Mouse (Mus musculus): ENCODE measurements around the gene Elmo1. TPM values are rescaled to one million over a fixed set of nuclear protein-coding genes. Genes with fewer than 3 reads are reported as not detected.

The Elmo1 gene
- polyA plus RNA-seq, 1 experiment = not detected

GRCm38 (mm10) chr13:20049654-20050053 is 40.7 kb upstream of the Elmo1 start:
- Histone ChIP-seq H3K4me3 (ENCODE audit: insufficient read depth, low read depth, low read length) (no peak overlapping the region), H3K4me1 (ENCODE audit: control insufficient read depth, insufficient read depth, low read length) (peaks cover 2% of the 10 kb centered on the region; the same call in 1 of the 2 replicates), H3K27ac (ENCODE audit: insufficient read depth, low read depth, low read length) (no peak overlapping the region)
- 80% methylated on average over 8 of the region's 8 CpGs for WGBS
- no peak for TF ChIP-seq CTCF (IDR thresholded peaks at IDR 0.05; ENCODE audit: insufficient read depth, low read depth, low read length)
- TF ChIP-seq POLR2A (IDR thresholded peaks at IDR 0.05; ENCODE audit: insufficient read depth, low read depth, low read length) = no peak

DNA sequence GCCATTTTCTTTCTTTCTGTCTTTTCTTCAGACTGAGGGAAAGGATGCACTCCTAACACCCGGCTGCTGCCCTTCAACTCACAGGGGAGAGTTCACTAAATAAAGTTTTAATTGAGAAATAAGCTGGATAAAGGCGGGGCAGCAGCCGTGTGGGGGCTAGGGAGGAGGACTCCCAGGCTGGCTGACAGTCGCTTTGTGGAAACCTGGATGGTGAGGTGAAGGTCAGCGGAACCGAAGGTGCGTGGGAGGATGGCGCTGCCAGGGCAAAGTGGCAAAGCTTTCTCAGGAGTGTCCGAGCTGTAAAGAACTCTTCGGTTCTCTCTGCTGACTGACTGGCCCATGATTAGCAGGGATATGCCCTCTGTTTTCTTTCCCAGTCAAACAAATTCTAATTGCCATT is 40.2 kb upstream of the Elmo1 start:
- TF ChIP-seq CTCF (IDR thresholded peaks at IDR 0.05; ENCODE audit: insufficient read depth, low read depth, low read length) (no peak), POLR2A (IDR thresholded peaks at IDR 0.05; ENCODE audit: insufficient read depth, low read depth, low read length) (no peak)
- Histone ChIP-seq H3K27ac (ENCODE audit: insufficient read depth, low read depth, low read length) (no peak overlapping the region), H3K4me3 (ENCODE audit: insufficient read depth, low read depth, low read length) (no peak overlapping the region), H3K4me1 (ENCODE audit: control insufficient read depth, insufficient read depth, low read length) (peaks cover 2% of the 10 kb centered on the region; the same call in 1 of the 2 replicates)
- 96% methylated on average over 10 of the region's 10 CpGs for WGBS

- Histone ChIP-seq H3K4me3 (ENCODE audit: insufficient read depth, low read depth, low read length) (no peak overlapping the region), H3K4me1 (ENCODE audit: control insufficient read depth, insufficient read depth, low read length) (no peaks in the 10 kb centered on the region), H3K27ac (ENCODE audit: insufficient read depth, low read depth, low read length) (no peak overlapping the region)
- WGBS = 94% methylated on average over 1 of the region's 1 CpGs
- TF ChIP-seq CTCF (IDR thresholded peaks at IDR 0.05; ENCODE audit: insufficient read depth, low read depth, low read length) = no peak
- TF ChIP-seq POLR2A (IDR thresholded peaks at IDR 0.05; ENCODE audit: insufficient read depth, low read depth, low read length) = no peak
These were observed 32.5 kb upstream of the Elmo1 start for GRCm38 (mm10) chr13:20057926-20058325.

DNA sequence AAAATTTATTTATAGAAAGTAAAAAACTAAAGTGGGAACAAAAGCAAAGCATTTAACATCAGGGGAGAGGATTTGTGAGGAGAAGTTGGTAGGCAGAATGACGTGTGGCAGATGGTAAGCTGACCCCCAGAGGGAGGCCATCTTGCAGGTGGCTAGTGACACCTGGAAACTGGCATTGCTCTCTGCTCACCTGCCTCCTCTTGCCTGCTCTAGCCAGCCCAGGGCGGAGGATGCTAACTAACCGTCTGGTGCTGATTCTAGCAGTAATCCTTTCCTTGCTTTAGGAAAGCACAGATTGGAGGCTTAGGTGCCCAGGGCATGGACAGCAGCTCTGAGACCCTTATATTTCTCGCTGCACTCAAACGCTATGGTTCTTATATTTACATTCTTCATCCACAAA is 29.4 kb upstream of the Elmo1 start:
- WGBS = 83% methylated on average over 5 of the region's 5 CpGs
- TF ChIP-seq POLR2A (IDR thresholded peaks at IDR 0.05; ENCODE audit: insufficient read depth, low read depth, low read length) (no peak), CTCF (IDR thresholded peaks at IDR 0.05; ENCODE audit: insufficient read depth, low read depth, low read length) (no peak)

GRCm38 (mm10) chr13:20063331-20063730 is 27.1 kb upstream of the Elmo1 start:
- Histone ChIP-seq H3K27ac (ENCODE audit: insufficient read depth, low read depth, low read length) (no peak overlapping the region), H3K4me3 (ENCODE audit: insufficient read depth, low read depth, low read length) (no peak overlapping the region), H3K4me1 (ENCODE audit: control insufficient read depth, insufficient read depth, low read length) (no peaks in the 10 kb centered on the region)
- TF ChIP-seq POLR2A (IDR thresholded peaks at IDR 0.05; ENCODE audit: insufficient read depth, low read depth, low read length) (no peak), CTCF (IDR thresholded peaks at IDR 0.05; ENCODE audit: insufficient read depth, low read depth, low read length) (no peak)
- WGBS = 83% methylated on average over 5 of the region's 5 CpGs

More for the DNA sequence above, 29.4 kb upstream of the Elmo1 start:
- no peak overlapping the region for H3K4me3 ChIP-seq (ENCODE audit: insufficient read depth, low read depth, low read length)
- H3K4me1 ChIP-seq (ENCODE audit: control insufficient read depth, insufficient read depth, low read length) = no peaks in the 10 kb centered on the region
- no peak overlapping the region for H3K27ac ChIP-seq (ENCODE audit: insufficient read depth, low read depth, low read length)

GRCm38 (mm10) chr13:20072043-20072442 is 18.4 kb upstream of the Elmo1 start:
- Histone ChIP-seq H3K27ac (ENCODE audit: insufficient read depth, low read depth, low read length) (no peak overlapping the region), H3K4me3 (ENCODE audit: insufficient read depth, low read depth, low read length) (no peak overlapping the region), H3K4me1 (ENCODE audit: control insufficient read depth, insufficient read depth, low read length) (no peaks in the 10 kb centered on the region)
- TF ChIP-seq POLR2A (IDR thresholded peaks at IDR 0.05; ENCODE audit: insufficient read depth, low read depth, low read length) (no peak), CTCF (IDR thresholded peaks at IDR 0.05; ENCODE audit: insufficient read depth, low read depth, low read length) (no peak)

DNA sequence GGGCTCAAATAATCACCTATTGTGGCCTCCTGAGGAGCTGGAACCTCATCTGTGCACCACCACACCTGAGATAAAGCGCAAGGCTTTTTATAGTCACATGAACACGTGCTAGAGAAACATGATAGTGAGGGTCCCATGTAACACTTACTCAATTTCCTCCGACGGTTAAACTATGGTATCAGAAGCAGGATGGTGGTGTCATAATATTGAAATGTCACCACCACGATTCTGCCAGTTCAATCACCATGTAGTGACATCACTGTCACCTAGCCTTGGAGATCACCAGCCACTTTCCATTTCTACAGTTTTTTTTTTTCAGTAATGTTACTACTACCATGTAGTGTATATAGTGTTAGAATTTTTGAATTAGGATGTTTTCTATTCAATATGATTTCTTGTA is 17.4 kb upstream of the Elmo1 start:
- H3K27ac ChIP-seq (ENCODE audit: insufficient read depth, low read depth, low read length) = no peak overlapping the region
- no peak for TF ChIP-seq POLR2A (IDR thresholded peaks at IDR 0.05; ENCODE audit: insufficient read depth, low read depth, low read length)
- TF ChIP-seq CTCF (IDR thresholded peaks at IDR 0.05; ENCODE audit: insufficient read depth, low read depth, low read length) = no peak
- H3K4me1 ChIP-seq (ENCODE audit: control insufficient read depth, insufficient read depth, low read length) = no peaks in the 10 kb centered on the region
- H3K4me3 ChIP-seq (ENCODE audit: insufficient read depth, low read depth, low read length) = no peak overlapping the region
- WGBS = 90% methylated on average over 5 of the region's 5 CpGs

- Histone ChIP-seq H3K4me3 (ENCODE audit: insufficient read depth, low read depth, low read length) (no peak overlapping the region), H3K27ac (ENCODE audit: insufficient read depth, low read depth, low read length) (no peak overlapping the region), H3K4me1 (ENCODE audit: control insufficient read depth, insufficient read depth, low read length) (no peaks in the 10 kb centered on the region)
- TF ChIP-seq POLR2A (IDR thresholded peaks at IDR 0.05; ENCODE audit: insufficient read depth, low read depth, low read length) = no peak
- no peak for TF ChIP-seq CTCF (IDR thresholded peaks at IDR 0.05; ENCODE audit: insufficient read depth, low read depth, low read length)
- 67% methylated on average over 1 of the region's 1 CpGs for WGBS
These were observed 13.9 kb upstream of the Elmo1 start for GRCm38 (mm10) chr13:20076521-20076920.

- 92% methylated on average over 3 of the region's 3 CpGs for WGBS
- Histone ChIP-seq H3K27ac (ENCODE audit: insufficient read depth, low read depth, low read length) (no peak overlapping the region), H3K4me1 (ENCODE audit: control insufficient read depth, insufficient read depth, low read length) (no peaks in the 10 kb centered on the region), H3K4me3 (ENCODE audit: insufficient read depth, low read depth, low read length) (no peak overlapping the region)
- TF ChIP-seq CTCF (IDR thresholded peaks at IDR 0.05; ENCODE audit: insufficient read depth, low read depth, low read length) (no peak), POLR2A (IDR thresholded peaks at IDR 0.05; ENCODE audit: insufficient read depth, low read depth, low read length) (no peak)
These were observed 13.2 kb upstream of the Elmo1 start for GRCm38 (mm10) chr13:20077237-20077636.

Data from olfactory bulb, adult 2 months (tissue).